Comparison of ENCODE assay signal across 8 mouse cellular contexts in the genomic region with DNA sequence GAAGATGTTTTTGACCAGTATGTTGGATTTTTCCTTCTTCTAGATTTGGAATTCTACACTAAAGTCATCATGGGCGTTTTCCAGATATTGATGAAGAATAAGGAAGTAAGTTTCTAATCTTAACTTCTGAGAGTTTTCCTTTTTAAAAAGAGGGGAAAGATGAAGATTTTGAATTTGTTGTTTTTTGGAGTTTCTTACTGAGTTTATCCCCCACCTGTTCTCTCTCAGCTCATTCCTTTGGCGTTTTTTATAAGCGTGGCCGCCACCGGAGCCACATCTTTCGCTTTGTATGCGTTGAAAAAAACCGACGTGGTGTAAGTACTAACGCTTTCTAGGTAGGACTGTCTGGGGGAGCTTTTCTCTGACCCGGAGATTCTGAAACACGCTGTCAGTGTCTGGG. TPM values are rescaled to one million over a fixed set of nuclear protein-coding genes. Genes with fewer than 3 reads are reported as not detected.
DNase-seq lines count a peak whose midpoint lies in the region; ATAC-seq and TF ChIP-seq lines count a peak whose summit lies in the region.

No protein-coding gene starts in this region.

- no peak for TF ChIP-seq POLR2A in bone marrow macrophage, adult 2 months (IDR thresholded peaks at IDR 0.05; ENCODE audit: borderline replicate concordance, low read depth, low read length)

- no peaks in the 10 kb centered on the region for H3K9me3 ChIP-seq in heart, embryonic 13.5 days
- no peaks in the 10 kb centered on the region for H3K9me3 ChIP-seq in hindbrain, embryonic 13.5 days
- H3K9me3 ChIP-seq in midbrain, embryonic 10.5 days (replicated peaks) = no peaks in the 10 kb centered on the region

- H3K36me3 ChIP-seq in heart, embryonic 13.5 days = peaks cover 12% of the 10 kb centered on the region
- peaks cover 12% of the 10 kb centered on the region for H3K36me3 ChIP-seq in hindbrain, embryonic 13.5 days
- peaks cover 18% of the 10 kb centered on the region for H3K36me3 ChIP-seq in midbrain, embryonic 10.5 days

- no peak overlapping the region for H3K27ac ChIP-seq in heart, embryonic 13.5 days (replicated peaks)
- no peak overlapping the region for H3K27ac ChIP-seq in bone marrow macrophage, adult 2 months (ENCODE audit: insufficient read depth, low read depth, low read length)
- H3K27ac ChIP-seq in hindbrain, embryonic 13.5 days = no peak overlapping the region
- H3K27ac ChIP-seq in midbrain, embryonic 10.5 days (replicated peaks) = no peak overlapping the region

- H3K27me3 ChIP-seq in heart, embryonic 13.5 days (replicated peaks) = peaks cover 43% of the 10 kb centered on the region
- peaks cover 19% of the 10 kb centered on the region for H3K27me3 ChIP-seq in hindbrain, embryonic 13.5 days
- H3K27me3 ChIP-seq in midbrain, embryonic 10.5 days (ENCODE audit: low read depth, poor library complexity, severe bottlenecking) = peaks cover 32% of the 10 kb centered on the region

- peak overlapping the region; percentile 75 for H3K9ac ChIP-seq in heart, embryonic 13.5 days
- H3K9ac ChIP-seq in hindbrain, embryonic 13.5 days = peak overlapping the region; percentile 40; the same call in 1 of the 2 replicates

- no peak for ATAC-seq in heart, embryonic 13.5 days (ENCODE audit: extremely low read depth, insufficient number of reproducible peaks, low FRiP score, low TSS enrichment)
- no peak for ATAC-seq in hindbrain, embryonic 13.5 days (ENCODE audit: low FRiP score)

- WGBS in heart, embryonic 13.5 days = 36% methylated on average over 12 of the region's 12 CpGs
- WGBS in hindbrain, embryonic 13.5 days = 37% methylated on average over 12 of the region's 12 CpGs
- 38% methylated on average over 12 of the region's 12 CpGs for WGBS in midbrain, embryonic 10.5 days

- peaks cover 4% of the 10 kb centered on the region; the same call in 1 of the 2 replicates for H3K4me1 ChIP-seq in heart, embryonic 13.5 days
- no peaks in the 10 kb centered on the region for H3K4me1 ChIP-seq in bone marrow macrophage, adult 2 months (ENCODE audit: control insufficient read depth, insufficient read depth, low read length)
- peaks cover 5% of the 10 kb centered on the region for H3K4me1 ChIP-seq in hindbrain, embryonic 13.5 days (replicated peaks)
- H3K4me1 ChIP-seq in midbrain, embryonic 10.5 days = no peaks in the 10 kb centered on the region; the same call in 1 of the 2 replicates

- H3K4me2 ChIP-seq in heart, embryonic 13.5 days = peak overlapping the region; percentile 77
- peak overlapping the region; percentile 62 for H3K4me2 ChIP-seq in hindbrain, embryonic 13.5 days

- no peak for DNase-seq in heart, adult 18-20 months
- DNase-seq in midbrain, embryonic 10.5 days (ENCODE audit: low spot score) = no peak
- no peak for DNase-seq in B cell, adult 2 months
- DNase-seq in left cerebral cortex, postnatal 4 days = no peak
- no peak for DNase-seq in gastrocnemius, postnatal 4 days (ENCODE audit: low spot score in 2 of 2)

- intact Hi-C loops in left cerebral cortex, postnatal 4 days (cut with DNase I) = loop anchor here (10.0 kb wide), 1 partner anchor 117 kb away; no protein-coding TSS in a partner anchor

- H3K4me3 ChIP-seq in heart, embryonic 13.5 days = peak overlapping the region; percentile 52
- peak overlapping the region; percentile 50 for H3K4me3 ChIP-seq in bone marrow macrophage, adult 2 months (ENCODE audit: insufficient read depth, low read length)
- H3K4me3 ChIP-seq in hindbrain, embryonic 13.5 days = peak overlapping the region; percentile 35
- H3K4me3 ChIP-seq in midbrain, embryonic 10.5 days = peak overlapping the region; percentile 58

- TF ChIP-seq CTCF in bone marrow macrophage, adult 2 months (IDR thresholded peaks at IDR 0.05; ENCODE audit: low read depth, low read length) = no peak

RNA-seq across cellular contexts. Expression of gene AA467197, which starts 1.2 kb away (rescaled TPM):
- polyA plus RNA-seq in heart, embryonic 13.5 days (2015; fragmentation: Nextera tagmentation; extraction: Ambion mirVana) = 0.32 TPM in 1 of 2 replicates, not detected in the other
- total RNA-seq in heart, adult 18-20 months (2021) = under 1 TPM; 0.41 to 0.60 TPM
- polyA plus RNA-seq in bone marrow macrophage, adult 2 months (2012; ENCODE audit: insufficient read depth, insufficient read length, missing spikeins) = not detected in 2 replicates
- polyA plus RNA-seq in hindbrain, embryonic 13.5 days (2015; fragmentation: Nextera tagmentation; extraction: Ambion mirVana) = 0.66 TPM in 1 of 2 replicates, not detected in the other
- 0.35 and 0.41 TPM in 2 replicates for polyA plus RNA-seq in midbrain, embryonic 10.5 days (2016; fragmentation: Nextera tagmentation; extraction: Ambion mirVana)
- total RNA-seq in left cerebral cortex, postnatal 4 days (2021) = not detected
- not detected for total RNA-seq in gastrocnemius, postnatal 4 days (2021)

RNA-seq across cellular contexts. Expression of gene Gatm, which starts 26.9 kb away (rescaled TPM):
- 19.3 and 21.9 TPM in 2 replicates for polyA plus RNA-seq in heart, embryonic 13.5 days (2015; fragmentation: Nextera tagmentation; extraction: Ambion mirVana)
- 1 to 10 TPM; 3.1 to 3.2 TPM for total RNA-seq in heart, adult 18-20 months (2021)
- 59.3 and 60.9 TPM in 2 replicates for polyA plus RNA-seq in bone marrow macrophage, adult 2 months (2012; ENCODE audit: insufficient read depth, insufficient read length, missing spikeins)
- 26.8 and 27.3 TPM in 2 replicates for polyA plus RNA-seq in hindbrain, embryonic 13.5 days (2015; fragmentation: Nextera tagmentation; extraction: Ambion mirVana)
- polyA plus RNA-seq in midbrain, embryonic 10.5 days (2016; fragmentation: Nextera tagmentation; extraction: Ambion mirVana) = 20.5 and 21.5 TPM in 2 replicates
- 10 to 100 TPM; 63.7 to 69.4 TPM for total RNA-seq in left cerebral cortex, postnatal 4 days (2021)
- total RNA-seq in gastrocnemius, postnatal 4 days (2021) = 100 to 1,000 TPM; 282 to 422 TPM
